Mouse (Mus musculus): ENCODE measurements at regions not wholly inside any gene's neighbourhood (a gene's known extent, or its start where the extent isn't known, plus 50 kb on each side); places are given as distances from the start of the nearest gene placed in this dataset.

GRCm38 (mm10) chr10:19122221-19122620, 106.8 kb upstream of the Tnfaip3 start:
- no peak for TF ChIP-seq EP300 (IDR thresholded peaks at IDR 0.05; ENCODE audit: low read depth)
- no peak for TF ChIP-seq CTCF (IDR thresholded peaks at IDR 0.05; ENCODE audit: low read depth)

Data from liver, postnatal 0 days (tissue).